Mouse (Mus musculus): ENCODE data around the gene Usp53. TPM values are rescaled to one million over a fixed set of nuclear protein-coding genes. Genes with fewer than 3 reads are reported as not detected.

Gene Usp53
- total RNA-seq, 1 experiment = 14.8 TPM

DNA sequence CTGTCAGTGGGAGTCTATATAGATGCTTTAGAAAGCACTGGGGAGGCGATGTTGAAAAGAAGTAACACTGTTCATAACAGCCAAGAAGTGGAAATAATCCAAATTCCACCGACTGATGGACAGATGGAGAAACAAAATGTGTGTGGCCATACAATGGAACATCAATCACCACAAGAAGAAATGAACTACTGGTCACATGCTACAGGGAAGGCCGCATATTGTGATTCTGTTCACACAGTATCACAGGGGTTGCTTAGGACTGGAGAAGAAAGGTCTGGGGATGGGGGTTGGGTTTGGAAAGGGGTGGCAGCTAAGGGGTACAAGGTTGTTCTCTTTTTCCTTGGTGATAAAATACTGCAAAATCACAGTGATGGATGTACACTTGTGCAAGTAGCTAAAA lies 9.5 kb downstream of the Usp53 start:
- Histone ChIP-seq H3K36me3 (ENCODE audit: control insufficient read depth, insufficient read depth, low read length, poor library complexity, severe bottlenecking) (no peaks in the 10 kb centered on the region), H3K4me1 (ENCODE audit: control insufficient read depth in 2 of 2, insufficient read depth in 2 of 2, low read length in 2 of 2, poor library complexity in 1 of 2) (no peaks in the 10 kb centered on the region), H3K9ac (ENCODE audit: insufficient read depth, low read depth, low read length, poor library complexity, severe bottlenecking) (no peak overlapping the region), H3K9me3 (ENCODE audit: control insufficient read depth, insufficient read depth, low read depth, low read length) (no peaks in the 10 kb centered on the region), H3K4me3 (ENCODE audit: insufficient read depth in 1 of 2, low read depth in 1 of 2, low read length in 2 of 2, poor library complexity in 1 of 2, severe bottlenecking in 1 of 2) (no peak overlapping the region), H3K27ac (ENCODE audit: insufficient read depth, low read depth, low read length, poor library complexity, severe bottlenecking) (no peak overlapping the region)
- in situ Hi-C loops (cut with MboI; ENCODE audit: low sequenced_read_pairs in 2 of 2, unreplicated experiment in 2 of 2) = no loop called here
- TF ChIP-seq ZC3H11A (IDR thresholded peaks at IDR 0.05; ENCODE audit: borderline replicate concordance, low read depth, low read length) (no peak), ZNF384 (IDR thresholded peaks at IDR 0.05; ENCODE audit: low read depth, low read length) (no peak)
- DNase-seq (ENCODE audit: low read depth, low spot score) = no peak

GRCm38 (mm10) chr3:122972126-122972822 lies 12.0 kb downstream of the Usp53 start:
- in situ Hi-C loops (cut with MboI; ENCODE audit: low sequenced_read_pairs in 2 of 2, unreplicated experiment in 2 of 2) = no loop called here
- Histone ChIP-seq H3K27ac (ENCODE audit: insufficient read depth, low read depth, low read length, poor library complexity, severe bottlenecking) (no peak overlapping the region), H3K4me1 (ENCODE audit: control insufficient read depth in 2 of 2, insufficient read depth in 2 of 2, low read length in 2 of 2, poor library complexity in 1 of 2) (no peaks in the 10 kb centered on the region), H3K9ac (ENCODE audit: insufficient read depth, low read depth, low read length, poor library complexity, severe bottlenecking) (no peak overlapping the region), H3K36me3 (ENCODE audit: control insufficient read depth, insufficient read depth, low read length, poor library complexity, severe bottlenecking) (no peaks in the 10 kb centered on the region; the same call in 1 of the 2 replicates), H3K9me3 (ENCODE audit: control insufficient read depth, insufficient read depth, low read depth, low read length) (no peaks in the 10 kb centered on the region), H3K4me3 (ENCODE audit: insufficient read depth in 1 of 2, low read depth in 1 of 2, low read length in 2 of 2, poor library complexity in 1 of 2, severe bottlenecking in 1 of 2) (no peak overlapping the region)
- no peak for DNase-seq (ENCODE audit: low read depth, low spot score)
- TF ChIP-seq ZNF384 (IDR thresholded peaks at IDR 0.05; ENCODE audit: low read depth, low read length) (no peak), HCFC1 (IDR thresholded peaks at IDR 0.05; ENCODE audit: borderline replicate concordance, insufficient read depth, low read length) (no peak), CHD2 (IDR thresholded peaks at IDR 0.05; ENCODE audit: low read depth, low read length) (no peak), ZC3H11A (IDR thresholded peaks at IDR 0.05; ENCODE audit: borderline replicate concordance, low read depth, low read length) (no peak), MAFK (IDR thresholded peaks at IDR 0.05; ENCODE audit: insufficient read depth, low read depth, low read length) (no peak)

DNA sequence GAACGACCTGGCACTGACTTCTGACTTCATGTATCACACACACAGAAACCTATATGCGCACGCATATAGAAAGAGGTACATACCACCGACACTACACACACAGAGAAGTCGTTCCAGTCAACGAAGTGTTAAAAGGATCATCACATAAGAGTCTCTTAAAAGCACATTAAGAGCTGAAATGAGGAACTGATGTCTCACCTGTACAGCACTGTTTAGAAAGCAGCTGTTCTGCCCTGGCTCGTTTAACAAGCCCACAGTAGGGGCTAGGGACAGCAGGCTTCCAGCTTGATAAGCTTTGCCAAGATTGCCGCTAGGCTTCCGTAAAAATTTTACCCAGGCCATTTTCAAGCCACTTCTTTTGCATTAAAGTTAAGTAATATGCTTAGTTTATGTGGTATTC lies 15.9 kb downstream of the Usp53 start:
- no peak overlapping the region for H3K27ac ChIP-seq (ENCODE audit: insufficient read depth, low read depth, low read length, poor library complexity, severe bottlenecking)
- no peak for TF ChIP-seq ZNF384 (IDR thresholded peaks at IDR 0.05; ENCODE audit: low read depth, low read length)
- no peak for TF ChIP-seq CHD2 (IDR thresholded peaks at IDR 0.05; ENCODE audit: low read depth, low read length)
- no peak for TF ChIP-seq ZC3H11A (IDR thresholded peaks at IDR 0.05; ENCODE audit: borderline replicate concordance, low read depth, low read length)
- TF ChIP-seq HCFC1 (IDR thresholded peaks at IDR 0.05; ENCODE audit: borderline replicate concordance, insufficient read depth, low read length) = no peak
- no peak for TF ChIP-seq MAFK (IDR thresholded peaks at IDR 0.05; ENCODE audit: insufficient read depth, low read depth, low read length)
- no peak overlapping the region for H3K9ac ChIP-seq (ENCODE audit: insufficient read depth, low read depth, low read length, poor library complexity, severe bottlenecking)
- no peak overlapping the region for H3K4me3 ChIP-seq (ENCODE audit: insufficient read depth in 1 of 2, low read depth in 1 of 2, low read length in 2 of 2, poor library complexity in 1 of 2, severe bottlenecking in 1 of 2)
- in situ Hi-C loops (cut with MboI; ENCODE audit: low sequenced_read_pairs in 2 of 2, unreplicated experiment in 2 of 2) = no loop called here
- H3K9me3 ChIP-seq (ENCODE audit: control insufficient read depth, insufficient read depth, low read depth, low read length) = no peaks in the 10 kb centered on the region
- no peaks in the 10 kb centered on the region for H3K4me1 ChIP-seq (ENCODE audit: control insufficient read depth in 2 of 2, insufficient read depth in 2 of 2, low read length in 2 of 2, poor library complexity in 1 of 2)
- DNase-seq (ENCODE audit: low read depth, low spot score) = no peak
- no peaks in the 10 kb centered on the region; the same call in 1 of the 2 replicates for H3K36me3 ChIP-seq (ENCODE audit: control insufficient read depth, insufficient read depth, low read length, poor library complexity, severe bottlenecking)

DNA sequence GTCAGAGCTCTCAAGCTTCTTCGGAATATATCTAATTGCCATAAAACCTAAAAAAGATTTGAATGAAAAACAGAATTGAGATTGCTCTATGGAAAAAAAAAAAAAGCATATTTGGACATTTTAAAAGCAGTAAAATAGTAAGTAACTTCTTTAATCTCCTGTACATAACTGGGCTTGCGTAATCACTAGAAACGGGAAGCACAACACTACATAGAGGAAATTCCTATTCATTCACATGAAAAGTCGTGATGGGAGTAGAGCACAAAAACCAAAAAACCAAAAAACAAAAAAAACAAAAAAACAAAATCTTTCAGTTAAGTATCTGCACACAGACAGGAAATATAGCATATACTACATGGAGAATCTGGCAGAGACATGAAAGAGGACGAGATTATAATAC lies 20.0 kb downstream of the Usp53 start:
- DNase-seq (ENCODE audit: low read depth, low spot score) = no peak
- in situ Hi-C loops (cut with MboI; ENCODE audit: low sequenced_read_pairs in 2 of 2, unreplicated experiment in 2 of 2) = no loop called here
- H3K36me3 ChIP-seq (ENCODE audit: control insufficient read depth, insufficient read depth, low read length, poor library complexity, severe bottlenecking) = no peaks in the 10 kb centered on the region; the same call in 1 of the 2 replicates
- H3K9me3 ChIP-seq (ENCODE audit: control insufficient read depth, insufficient read depth, low read depth, low read length) = no peaks in the 10 kb centered on the region
- H3K4me1 ChIP-seq (ENCODE audit: control insufficient read depth in 2 of 2, insufficient read depth in 2 of 2, low read length in 2 of 2, poor library complexity in 1 of 2) = no peaks in the 10 kb centered on the region
- H3K27ac ChIP-seq (ENCODE audit: insufficient read depth, low read depth, low read length, poor library complexity, severe bottlenecking) = no peak overlapping the region
- no peak overlapping the region for H3K9ac ChIP-seq (ENCODE audit: insufficient read depth, low read depth, low read length, poor library complexity, severe bottlenecking)
- no peak for TF ChIP-seq MAFK (IDR thresholded peaks at IDR 0.05; ENCODE audit: insufficient read depth, low read depth, low read length)
- TF ChIP-seq ZC3H11A (IDR thresholded peaks at IDR 0.05; ENCODE audit: borderline replicate concordance, low read depth, low read length) = no peak
- TF ChIP-seq CHD2 (IDR thresholded peaks at IDR 0.05; ENCODE audit: low read depth, low read length) = no peak
- TF ChIP-seq ZNF384 (IDR thresholded peaks at IDR 0.05; ENCODE audit: low read depth, low read length) = no peak
- TF ChIP-seq HCFC1 (IDR thresholded peaks at IDR 0.05; ENCODE audit: borderline replicate concordance, insufficient read depth, low read length) = no peak
- no peak overlapping the region for H3K4me3 ChIP-seq (ENCODE audit: insufficient read depth in 1 of 2, low read depth in 1 of 2, low read length in 2 of 2, poor library complexity in 1 of 2, severe bottlenecking in 1 of 2)

GRCm38 (mm10) chr3:122950129-122950528 lies 34.2 kb downstream of the Usp53 start:
- no peak overlapping the region for H3K9ac ChIP-seq (ENCODE audit: insufficient read depth, low read depth, low read length, poor library complexity, severe bottlenecking)
- H3K27ac ChIP-seq (ENCODE audit: insufficient read depth, low read depth, low read length, poor library complexity, severe bottlenecking) = no peak overlapping the region
- in situ Hi-C loops (cut with MboI; ENCODE audit: low sequenced_read_pairs in 2 of 2, unreplicated experiment in 2 of 2) = no loop called here
- H3K36me3 ChIP-seq (ENCODE audit: control insufficient read depth, insufficient read depth, low read length, poor library complexity, severe bottlenecking) = peaks cover 10% of the 10 kb centered on the region
- H3K4me1 ChIP-seq (ENCODE audit: control insufficient read depth in 2 of 2, insufficient read depth in 2 of 2, low read length in 2 of 2, poor library complexity in 1 of 2) = no peaks in the 10 kb centered on the region
- H3K4me3 ChIP-seq (ENCODE audit: insufficient read depth in 1 of 2, low read depth in 1 of 2, low read length in 2 of 2, poor library complexity in 1 of 2, severe bottlenecking in 1 of 2) = no peak overlapping the region
- no peak for DNase-seq (ENCODE audit: low read depth, low spot score)
- TF ChIP-seq HCFC1 (IDR thresholded peaks at IDR 0.05; ENCODE audit: borderline replicate concordance, insufficient read depth, low read length) = no peak
- TF ChIP-seq ZNF384 (IDR thresholded peaks at IDR 0.05; ENCODE audit: low read depth, low read length) = no peak
- TF ChIP-seq CHD2 (IDR thresholded peaks at IDR 0.05; ENCODE audit: low read depth, low read length) = no peak
- no peak for TF ChIP-seq ZC3H11A (IDR thresholded peaks at IDR 0.05; ENCODE audit: borderline replicate concordance, low read depth, low read length)
- no peak for TF ChIP-seq MAFK (IDR thresholded peaks at IDR 0.05; ENCODE audit: insufficient read depth, low read depth, low read length)
- H3K9me3 ChIP-seq (ENCODE audit: control insufficient read depth, insufficient read depth, low read depth, low read length) = no peaks in the 10 kb centered on the region
